Mouse (Mus musculus): ENCODE measurements at regions not wholly inside any gene's neighbourhood (a gene's known extent, or its start where the extent isn't known, plus 50 kb on each side); places are given as distances from the start of the nearest gene placed in this dataset.
"Not testable (repeated sequence)": the region's sequence is repeated elsewhere in the genome, so short reads cannot be mapped to it uniquely, and the experiment has no call there.

GRCm38 (mm10) chr9:4234796-4235195 lies 74.5 kb downstream of the Aasdhppt start:
- DNase-seq (ENCODE audit: low read depth, low spot score), result peak; percentile 67

GRCm38 (mm10) chr9:4214571-4214970 lies 94.7 kb downstream of the Aasdhppt start:
- DNase-seq (ENCODE audit: low read depth, low spot score), result peak; percentile 46

- no peak for DNase-seq (ENCODE audit: low read depth, low spot score)
Measured at GRCm38 (mm10) chr9:4209987-4210476, 99.2 kb downstream of the Aasdhppt start.

GRCm38 (mm10) chr9:4192737-4193136 lies 116.5 kb downstream of the Aasdhppt start:
- DNase-seq (ENCODE audit: low read depth, low spot score), result peak; percentile 56

- DNase-seq (ENCODE audit: low read depth, low spot score), result peak; percentile 67
Measured at GRCm38 (mm10) chr9:4156011-4156410, 153.3 kb downstream of the Aasdhppt start.

- DNase-seq (ENCODE audit: low read depth, low spot score), result not testable (repeated sequence)
Measured at GRCm38 (mm10) chr9:4138829-4139228, 170.4 kb downstream of the Aasdhppt start.

- DNase-seq (ENCODE audit: low read depth, low spot score), result no peak
Measured at GRCm38 (mm10) chr9:4092518-4092917, 216.8 kb downstream of the Aasdhppt start.

GRCm38 (mm10) chr9:4082668-4083067 lies 226.6 kb downstream of the Aasdhppt start:
- peak; percentile 60 for DNase-seq (ENCODE audit: low read depth, low spot score)

GRCm38 (mm10) chr9:4061037-4061436 lies 248.2 kb downstream of the Aasdhppt start:
- no peak for DNase-seq (ENCODE audit: low read depth, low spot score)

GRCm38 (mm10) chr9:4048749-4049148 lies 260.5 kb downstream of the Aasdhppt start:
- no peak for DNase-seq (ENCODE audit: low read depth, low spot score)

- DNase-seq (ENCODE audit: low read depth, low spot score), result peak; percentile 60
Measured at GRCm38 (mm10) chr9:4047654-4048053, 261.6 kb downstream of the Aasdhppt start.

- DNase-seq (ENCODE audit: low read depth, low spot score), result no peak
Measured at GRCm38 (mm10) chr9:4040871-4041665, 268.2 kb downstream of the Aasdhppt start.

GRCm38 (mm10) chr9:4027181-4027580 lies 282.1 kb downstream of the Aasdhppt start:
- peak; percentile 71 for DNase-seq (ENCODE audit: low read depth, low spot score)

- peak; percentile 91 for DNase-seq (ENCODE audit: low read depth, low spot score)
Measured at GRCm38 (mm10) chr9:4020093-4020492, 289.2 kb downstream of the Aasdhppt start.

- DNase-seq (ENCODE audit: low read depth, low spot score), result peak; percentile 72
Measured at GRCm38 (mm10) chr9:3996686-3997085, 312.6 kb downstream of the Aasdhppt start.

- DNase-seq (ENCODE audit: low read depth, low spot score), result peak; percentile 73
Measured at GRCm38 (mm10) chr9:3988383-3988782, 320.9 kb downstream of the Aasdhppt start.

- DNase-seq (ENCODE audit: low read depth, low spot score), result peak; percentile 94
Measured at GRCm38 (mm10) chr9:3987971-3988370, 321.3 kb downstream of the Aasdhppt start.
